Mouse (Mus musculus) intestine, embryonic 15.5 days (tissue): ENCODE data around the gene Tbc1d22a. TPM values are rescaled to one million over a fixed set of nuclear protein-coding genes. Genes with fewer than 3 reads are reported as not detected.

Source experiments
- polyA plus RNA-seq: library from polyadenylated mRNA; unstranded; fragments of >200 nt; fragmentation: Nextera tagmentation; extraction: Ambion mirVana; gene quantifications from 2 replicates; pipeline ENCODE4 v1.2.1, GENCODE M21; 2015

Gene Tbc1d22a
- polyA plus RNA-seq, 1 experiment from 2014 or later: 10.0 TPM

Other genes starting within 250 kb of the Tbc1d22a start
- 1.1 TPM in 2 replicates for gene Celsr1, start 180.7 kb upstream of the Tbc1d22a start, polyA plus RNA-seq
- gene Gramd4, start 156.8 kb upstream of the Tbc1d22a start, polyA plus RNA-seq: 12.4 and 13.6 TPM in 2 replicates
- gene Cerk, start 28.3 kb upstream of the Tbc1d22a start, polyA plus RNA-seq: 8.4 and 8.9 TPM in 2 replicates